Mouse (Mus musculus) midbrain, embryonic 16.5 days (tissue): Measurements from ENCODE around the gene Rps19. TPM values are rescaled to one million over a fixed set of nuclear protein-coding genes. Genes with fewer than 3 reads are reported as not detected.

Source experiments
- ATAC-seq: fragments of 200-750 bp; cut with Nextera tagmentation; 2 replicates; pipeline ENCODE4 v1.8.0; 2017; ENCODE audit warnings: moderate TSS enrichment
- H3K27ac ChIP-seq: fragments of 300-500 bp; sonication (generic); 2 replicates; pipeline ENCODE4 v1.5.1; 2014; ENCODE audit warnings: mild to moderate bottlenecking, low read length, mixed read lengths
- H3K27me3 ChIP-seq: fragments of 300-500 bp; sonication (generic); 2 replicates; pipeline ENCODE4 v1.6.1; 2014; ENCODE audit warnings: low read depth, low read length, mixed read lengths; ENCODE audit not compliant: control insufficient read depth, insufficient read depth
- H3K36me3 ChIP-seq: fragments of 300-500 bp; sonication (generic); 2 replicates; pipeline ENCODE4 v1.6.1; 2014; ENCODE audit warnings: mild to moderate bottlenecking, low read length, moderate library complexity, mixed read lengths; ENCODE audit not compliant: control insufficient read depth, insufficient read depth
- H3K4me1 ChIP-seq: fragments of 300-500 bp; sonication (generic); 2 replicates; pipeline ENCODE4 v1.6.1; 2014; ENCODE audit warnings: mild to moderate bottlenecking, low read length, mixed read lengths; ENCODE audit not compliant: control insufficient read depth, insufficient read depth
- H3K4me2 ChIP-seq: fragments of 300-500 bp; sonication (generic); 2 replicates; pipeline ENCODE4 v1.6.1; 2014; ENCODE audit warnings: mild to moderate bottlenecking, low read length, mixed read lengths
- H3K4me3 ChIP-seq: fragments of 300-500 bp; sonication (generic); 2 replicates; pipeline ENCODE4 v1.5.1; 2014; ENCODE audit warnings: low read depth, mild to moderate bottlenecking, low read length, moderate library complexity, mixed read lengths
- H3K9ac ChIP-seq: fragments of 300-500 bp; sonication (generic); 2 replicates; pipeline ENCODE4 v1.6.1; 2014; ENCODE audit warnings: low read depth, low read length, mixed read lengths
- H3K9me3 ChIP-seq: fragments of 300-500 bp; sonication (generic); replicated peaks from 2 replicates; pipeline ENCODE4 v1.6.1; 2014; ENCODE audit warnings: mild to moderate bottlenecking, low read length, mixed read lengths; ENCODE audit not compliant: control insufficient read depth, poor library complexity, severe bottlenecking
- WGBS: fragments of 180-500 bp; shearing (Covaris S2); extraction: QIAGEN DNeasy Blood & Tissue Kit; methylation state at CpG from one replicate; pipeline ENCODE4 v1.1.7; 2014; 5-methylcytosine and 5-hydroxymethylcytosine counted together
- polyA plus RNA-seq: library from polyadenylated mRNA; unstranded; fragments of >200 nt; fragmentation: Nextera tagmentation; extraction: Ambion mirVana; gene quantifications from 2 replicates; pipeline ENCODE4 v1.2.1, GENCODE M21; 2015

The Rps19 gene
- polyA plus RNA-seq, 1 experiment from 2014 or later = 1,058 TPM

DNA sequence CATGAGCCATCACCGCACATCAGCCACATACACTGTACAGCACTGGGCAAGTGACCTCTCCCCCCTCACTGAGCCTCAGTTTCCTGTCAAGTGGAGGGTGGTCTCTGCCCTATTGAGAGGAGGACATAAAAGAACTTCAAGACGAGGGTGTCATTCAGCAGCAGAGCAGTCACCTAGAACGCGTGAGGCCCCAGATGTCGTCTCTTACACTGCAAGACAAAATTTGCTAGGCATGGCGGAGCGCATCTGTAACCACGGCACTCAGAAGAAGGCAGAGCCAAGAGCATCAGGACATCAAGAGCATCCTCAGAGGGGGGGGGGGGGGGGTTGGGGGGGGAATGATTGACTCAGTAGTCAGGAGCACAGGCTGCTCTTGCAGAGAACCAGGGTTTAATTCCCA is 12.1 kb downstream of the Rps19 start:
- H3K9me3 ChIP-seq = no peaks in the 10 kb centered on the region
- H3K27me3 ChIP-seq = no peaks in the 10 kb centered on the region
- no peak for ATAC-seq
- H3K4me1 ChIP-seq = no peaks in the 10 kb centered on the region
- WGBS = 74% methylated on average over 8 of the region's 8 CpGs
- no peak overlapping the region for H3K4me3 ChIP-seq
- no peak overlapping the region for H3K9ac ChIP-seq
- H3K4me2 ChIP-seq = no peak overlapping the region
- no peaks in the 10 kb centered on the region for H3K36me3 ChIP-seq
- H3K27ac ChIP-seq = no peak overlapping the region

DNA sequence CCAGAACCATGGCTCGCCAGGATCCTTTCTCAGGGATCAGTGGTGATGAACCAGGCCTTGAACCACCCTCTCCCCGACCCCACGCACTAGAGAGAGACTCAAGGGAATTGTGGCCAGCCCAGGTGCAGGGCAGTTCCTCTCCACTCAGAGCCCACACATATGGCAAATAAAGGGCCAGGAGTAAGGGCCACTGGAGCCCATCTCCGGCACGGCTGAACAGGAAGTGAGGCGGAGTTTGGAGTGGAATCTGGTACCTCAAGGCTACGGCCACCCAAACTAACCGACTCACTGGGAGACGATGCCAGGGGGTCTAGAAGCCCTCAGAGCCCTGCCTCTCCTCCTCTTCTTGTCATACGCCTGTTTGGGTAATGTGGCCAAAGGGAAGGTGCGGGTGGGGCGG is 13.1 kb downstream of the Rps19 start, which contains the start of gene Cd79a:
Cd79a (plus strand) TSS at position 158 of the 400 bp plus-strand sequence.
- Histone ChIP-seq H3K4me1 (no peaks in the 10 kb centered on the region), H3K4me2 (no peak within 1 kb of the TSS), H3K27me3 (no peaks in the 10 kb centered on the region), H3K27ac (no peak within 1 kb of the TSS), H3K4me3 (no peak within 1 kb of the TSS), H3K9me3 (no peaks in the 10 kb centered on the region), H3K9ac (no peak within 1 kb of the TSS), H3K36me3 (no peaks in the 10 kb centered on the region)
- ATAC-seq = no peak
- WGBS = 90% methylated on average over 12 of the region's 12 CpGs

DNA sequence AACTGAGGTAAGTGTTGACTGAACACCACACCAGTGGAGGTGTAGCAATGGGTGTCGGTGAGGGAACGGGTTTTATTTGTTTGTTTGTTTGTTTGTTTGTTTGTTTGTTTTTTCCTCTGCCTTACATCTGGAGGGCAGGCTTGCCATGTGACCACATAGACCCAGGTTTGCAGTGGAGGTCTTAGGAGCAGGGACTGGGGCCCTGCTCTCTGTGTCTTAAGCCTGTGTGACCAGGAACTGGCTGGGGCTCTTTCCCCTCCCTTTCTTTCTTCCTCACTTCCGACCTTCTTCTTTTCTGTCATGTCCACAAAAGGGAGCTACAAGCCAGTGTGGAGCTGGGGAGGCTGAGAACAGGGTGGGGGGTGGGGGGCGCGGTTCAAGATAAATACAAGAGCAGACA is 13.8 kb downstream of the Rps19 start:
- Histone ChIP-seq H3K4me1 (peaks cover 3% of the 10 kb centered on the region), H3K4me3 (no peak overlapping the region), H3K36me3 (no peaks in the 10 kb centered on the region), H3K4me2 (no peak overlapping the region), H3K9me3 (no peaks in the 10 kb centered on the region), H3K27ac (no peak overlapping the region), H3K27me3 (no peaks in the 10 kb centered on the region), H3K9ac (no peak overlapping the region)
- 74% methylated on average over 5 of the region's 5 CpGs for WGBS
- ATAC-seq = no peak

GRCm38 (mm10) chr7:24901114-24901513 is 16.9 kb downstream of the Rps19 start:
- no peaks in the 10 kb centered on the region for H3K9me3 ChIP-seq
- H3K4me3 ChIP-seq = no peak overlapping the region
- no peak overlapping the region for H3K9ac ChIP-seq
- no peak overlapping the region for H3K27ac ChIP-seq
- peaks cover 19% of the 10 kb centered on the region for H3K4me1 ChIP-seq
- 78% methylated on average over 6 of the region's 6 CpGs for WGBS
- H3K27me3 ChIP-seq = no peaks in the 10 kb centered on the region
- no peak for ATAC-seq
- no peak overlapping the region for H3K4me2 ChIP-seq
- no peaks in the 10 kb centered on the region for H3K36me3 ChIP-seq

GRCm38 (mm10) chr7:24901842-24902241 is 17.7 kb downstream of the Rps19 start:
- H3K4me2 ChIP-seq = no peak overlapping the region

GRCm38 (mm10) chr7:24902264-24902629 is 18.1 kb downstream of the Rps19 start:
- no peak for ATAC-seq
- H3K4me1 ChIP-seq = peaks cover 25% of the 10 kb centered on the region
- H3K36me3 ChIP-seq = no peaks in the 10 kb centered on the region
- no peaks in the 10 kb centered on the region for H3K27me3 ChIP-seq
- peak overlapping the region; percentile 88; the same call in 1 of the 2 replicates for H3K4me2 ChIP-seq
- 67% methylated on average over 2 of the region's 2 CpGs for WGBS
- peak overlapping the region; percentile 51 for H3K27ac ChIP-seq
- peak overlapping the region; percentile 59 for H3K4me3 ChIP-seq
- H3K9me3 ChIP-seq = no peaks in the 10 kb centered on the region
- peak overlapping the region; percentile 82 for H3K9ac ChIP-seq

More at GRCm38 (mm10) chr7:24901842-24902241, 17.7 kb downstream of the Rps19 start:
- WGBS = 96% methylated on average over 1 of the region's 1 CpGs
- no peak for ATAC-seq
- Histone ChIP-seq H3K27ac (no peak overlapping the region), H3K4me3 (no peak overlapping the region), H3K4me1 (peaks cover 24% of the 10 kb centered on the region), H3K27me3 (no peaks in the 10 kb centered on the region), H3K9me3 (no peaks in the 10 kb centered on the region), H3K9ac (no peak overlapping the region), H3K36me3 (no peaks in the 10 kb centered on the region)

- 9% methylated on average over 43 of the region's 68 CpGs for WGBS
- H3K27ac ChIP-seq = peak within 1 kb of the TSS; percentile 51
- H3K9me3 ChIP-seq = no peaks in the 10 kb centered on the region
- H3K9ac ChIP-seq = peak within 1 kb of the TSS; percentile 82
- no peaks in the 10 kb centered on the region for H3K36me3 ChIP-seq
- no peaks in the 10 kb centered on the region for H3K27me3 ChIP-seq
- ATAC-seq = no peak
- peaks cover 29% of the 10 kb centered on the region for H3K4me1 ChIP-seq
- peak within 1 kb of the TSS; percentile 88 for H3K4me2 ChIP-seq
- peak within 1 kb of the TSS; percentile 59 for H3K4me3 ChIP-seq
These were observed 18.7 kb downstream of the Rps19 start, which contains the start of gene Arhgef1 for GRCm38 (mm10) chr7:24902630-24903443. TSS of gene Arhgef1 (plus strand) at chr7:24902912.

DNA sequence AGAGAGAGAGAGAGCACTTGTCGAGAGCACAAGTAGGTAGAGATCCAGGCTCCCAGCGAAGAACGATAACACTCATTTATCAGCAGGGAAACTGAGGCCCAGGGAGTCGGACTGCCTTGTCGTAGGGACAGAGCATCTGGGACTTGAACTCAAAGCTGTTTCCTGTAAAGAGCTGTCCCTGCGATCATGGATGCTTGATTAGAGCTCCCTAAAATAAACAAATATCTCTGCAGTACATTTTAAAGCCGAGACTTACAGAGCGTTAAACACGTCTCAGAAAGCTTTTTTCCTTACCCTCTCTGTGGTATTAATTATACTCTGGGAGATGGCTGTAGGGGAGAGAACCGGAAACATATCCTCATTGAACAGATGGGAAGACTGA is 19.3 kb downstream of the Rps19 start:
- H3K4me2 ChIP-seq = peak overlapping the region; percentile 88
- no peaks in the 10 kb centered on the region for H3K9me3 ChIP-seq
- H3K36me3 ChIP-seq = no peaks in the 10 kb centered on the region; the same call in 1 of the 2 replicates
- no peak for ATAC-seq
- H3K27me3 ChIP-seq = no peaks in the 10 kb centered on the region
- peaks cover 29% of the 10 kb centered on the region for H3K4me1 ChIP-seq
- WGBS = 54% methylated on average over 10 of the region's 10 CpGs
- peak overlapping the region; percentile 59 for H3K4me3 ChIP-seq
- H3K27ac ChIP-seq = no peak overlapping the region
- H3K9ac ChIP-seq = peak overlapping the region; percentile 82; the same call in 1 of the 2 replicates

- peak overlapping the region; percentile 55 for H3K4me3 ChIP-seq
- peak overlapping the region; percentile 82 for H3K27ac ChIP-seq
- H3K9me3 ChIP-seq = no peaks in the 10 kb centered on the region
- peak overlapping the region; percentile 74 for H3K9ac ChIP-seq
- peaks cover 29% of the 10 kb centered on the region for H3K4me1 ChIP-seq
- peak; percentile 98 for ATAC-seq
- H3K36me3 ChIP-seq = no peaks in the 10 kb centered on the region; the same call in 1 of the 2 replicates
- H3K27me3 ChIP-seq = no peaks in the 10 kb centered on the region
- WGBS = 0% methylated on average over 28 of the region's 30 CpGs
- peak overlapping the region; percentile 88 for H3K4me2 ChIP-seq
These were observed 19.9 kb downstream of the Rps19 start for GRCm38 (mm10) chr7:24904070-24904483.
